Mouse (Mus musculus) midbrain, embryonic 16.5 days (tissue): ENCODE data around the gene Wnt8b. TPM values are rescaled to one million over a fixed set of nuclear protein-coding genes. Genes with fewer than 3 reads are reported as not detected.

ENCODE experiments used
- ATAC-seq: fragments of 200-750 bp; cut with Nextera tagmentation; 2 replicates; pipeline ENCODE4 v1.8.0; 2017; ENCODE audit warnings: moderate TSS enrichment
- H3K27ac ChIP-seq: fragments of 300-500 bp; sonication (generic); 2 replicates; pipeline ENCODE4 v1.5.1; 2014; ENCODE audit warnings: mild to moderate bottlenecking, low read length, mixed read lengths
- H3K27me3 ChIP-seq: fragments of 300-500 bp; sonication (generic); 2 replicates; pipeline ENCODE4 v1.6.1; 2014; ENCODE audit warnings: low read depth, low read length, mixed read lengths; ENCODE audit not compliant: control insufficient read depth, insufficient read depth
- H3K36me3 ChIP-seq: fragments of 300-500 bp; sonication (generic); 2 replicates; pipeline ENCODE4 v1.6.1; 2014; ENCODE audit warnings: mild to moderate bottlenecking, low read length, moderate library complexity, mixed read lengths; ENCODE audit not compliant: control insufficient read depth, insufficient read depth
- H3K4me1 ChIP-seq: fragments of 300-500 bp; sonication (generic); 2 replicates; pipeline ENCODE4 v1.6.1; 2014; ENCODE audit warnings: mild to moderate bottlenecking, low read length, mixed read lengths; ENCODE audit not compliant: control insufficient read depth, insufficient read depth
- H3K4me2 ChIP-seq: fragments of 300-500 bp; sonication (generic); 2 replicates; pipeline ENCODE4 v1.6.1; 2014; ENCODE audit warnings: mild to moderate bottlenecking, low read length, mixed read lengths
- H3K4me3 ChIP-seq: fragments of 300-500 bp; sonication (generic); 2 replicates; pipeline ENCODE4 v1.5.1; 2014; ENCODE audit warnings: low read depth, mild to moderate bottlenecking, low read length, moderate library complexity, mixed read lengths
- H3K9ac ChIP-seq: fragments of 300-500 bp; sonication (generic); 2 replicates; pipeline ENCODE4 v1.6.1; 2014; ENCODE audit warnings: low read depth, low read length, mixed read lengths
- H3K9me3 ChIP-seq: fragments of 300-500 bp; sonication (generic); replicated peaks from 2 replicates; pipeline ENCODE4 v1.6.1; 2014; ENCODE audit warnings: mild to moderate bottlenecking, low read length, mixed read lengths; ENCODE audit not compliant: control insufficient read depth, poor library complexity, severe bottlenecking
- WGBS: fragments of 180-500 bp; shearing (Covaris S2); extraction: QIAGEN DNeasy Blood & Tissue Kit; methylation state at CpG from one replicate; pipeline ENCODE4 v1.1.7; 2014; 5-methylcytosine and 5-hydroxymethylcytosine counted together
- polyA plus RNA-seq: library from polyadenylated mRNA; unstranded; fragments of >200 nt; fragmentation: Nextera tagmentation; extraction: Ambion mirVana; gene quantifications from 2 replicates; pipeline ENCODE4 v1.2.1, GENCODE M21; 2015

Gene Wnt8b
- polyA plus RNA-seq, 1 experiment from 2014 or later: 1.2 TPM

- no peaks in the 10 kb centered on the region; the same call in 1 of the 2 replicates for H3K9me3 ChIP-seq
- H3K36me3 ChIP-seq: no peaks in the 10 kb centered on the region
- H3K4me2 ChIP-seq: no peak overlapping the region
- H3K4me3 ChIP-seq: no peak overlapping the region
- no peak overlapping the region for H3K9ac ChIP-seq
- ATAC-seq: no peak
- no peak overlapping the region for H3K27ac ChIP-seq
- peaks cover 31% of the 10 kb centered on the region for H3K27me3 ChIP-seq
- H3K4me1 ChIP-seq: peaks cover 3% of the 10 kb centered on the region
- 91% methylated on average over 8 of the region's 8 CpGs for WGBS
These were observed 49.5 kb downstream of the Wnt8b start for GRCm38 (mm10) chr19:44542694-44543178.

DNA sequence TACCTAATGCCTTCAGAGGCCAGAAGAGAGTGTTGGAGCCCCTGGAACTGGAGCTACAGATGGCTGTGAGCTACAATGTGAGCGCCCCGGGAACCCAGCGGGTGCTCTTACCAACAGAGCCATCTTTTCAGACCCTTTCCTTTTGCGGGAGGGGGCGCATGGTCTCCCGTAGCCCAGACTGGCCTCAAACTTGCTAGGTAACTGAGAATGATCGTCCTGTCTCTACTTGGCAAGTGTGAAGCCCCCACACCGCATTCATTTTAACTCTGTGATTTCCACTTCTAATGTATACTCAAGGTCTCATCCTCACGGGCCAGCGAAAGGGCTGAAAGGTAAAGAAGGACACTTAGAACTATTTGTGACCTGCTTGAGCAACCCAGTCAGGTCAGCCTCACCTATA is 51.1 kb downstream of the Wnt8b start:
- Histone ChIP-seq H3K27me3 (peaks cover 31% of the 10 kb centered on the region), H3K4me1 (peaks cover 3% of the 10 kb centered on the region), H3K9ac (no peak overlapping the region), H3K27ac (no peak overlapping the region), H3K4me3 (no peak overlapping the region), H3K36me3 (peaks cover 8% of the 10 kb centered on the region), H3K9me3 (no peaks in the 10 kb centered on the region; the same call in 1 of the 2 replicates), H3K4me2 (no peak overlapping the region)
- no peak for ATAC-seq
- 55% methylated on average over 10 of the region's 10 CpGs for WGBS

DNA sequence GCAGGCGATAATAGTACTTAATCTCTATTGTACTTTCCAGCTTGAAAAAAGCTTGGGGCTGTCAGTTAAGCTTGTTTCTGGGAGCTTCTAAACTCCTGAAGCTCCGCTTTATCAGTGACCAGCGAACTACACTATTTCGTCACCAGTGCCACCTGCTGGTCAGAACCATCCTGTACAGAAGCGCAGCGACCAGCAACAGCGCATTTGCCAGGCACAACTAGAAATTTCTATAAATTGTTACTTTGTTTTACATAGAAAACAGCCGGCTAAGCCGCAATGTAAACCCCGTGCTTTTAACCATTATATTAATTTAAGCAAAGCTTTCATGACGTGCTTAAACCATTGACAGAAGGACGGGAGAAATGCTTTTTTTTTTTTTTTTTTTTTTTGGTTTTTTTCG is 51.5 kb downstream of the Wnt8b start:
- peak overlapping the region; percentile 43; the same call in 1 of the 2 replicates for H3K4me3 ChIP-seq
- H3K4me2 ChIP-seq: peak overlapping the region; percentile 67
- H3K9me3 ChIP-seq: no peaks in the 10 kb centered on the region; the same call in 1 of the 2 replicates
- no peak overlapping the region for H3K27ac ChIP-seq
- H3K36me3 ChIP-seq: peaks cover 13% of the 10 kb centered on the region
- WGBS: 1% methylated on average over 13 of the region's 13 CpGs
- peaks cover 31% of the 10 kb centered on the region for H3K27me3 ChIP-seq
- peaks cover 3% of the 10 kb centered on the region for H3K4me1 ChIP-seq
- no peak overlapping the region for H3K9ac ChIP-seq
- ATAC-seq: no peak

GRCm38 (mm10) chr19:44545321-44546041 is 52.2 kb downstream of the Wnt8b start, which contains the start of gene Sec31b:
Sec31b (minus strand) TSS chr19:44545864.
- under 1% methylated on average over 47 of the region's 47 CpGs for WGBS

DNA sequence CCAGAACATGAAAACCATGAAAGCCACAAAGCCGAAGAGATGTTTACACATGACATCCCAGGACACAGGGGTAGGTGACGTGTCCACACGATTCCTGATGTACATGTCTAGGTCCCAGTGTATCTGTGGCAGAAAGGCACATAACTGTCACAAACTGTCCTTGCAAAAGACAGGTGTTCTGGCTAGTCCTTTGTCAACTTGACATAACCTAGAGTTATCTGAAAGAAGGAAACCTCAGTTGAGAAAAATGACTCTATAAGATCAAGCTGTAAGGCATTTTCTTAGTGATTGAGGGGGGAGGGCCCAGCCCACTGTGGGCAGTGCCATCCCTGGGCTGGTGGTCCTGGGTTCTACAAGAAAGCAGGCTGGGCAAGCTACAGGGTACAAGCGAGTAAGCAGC is 59.5 kb downstream of the Wnt8b start, which contains the start of gene Gm20538:
TSS of gene Gm20538 (minus strand) at position 101 of the 400 bp plus-strand sequence.
- Histone ChIP-seq H3K27me3 (no peaks in the 10 kb centered on the region), H3K9ac (no peak within 1 kb of the TSS), H3K4me3 (no peak within 1 kb of the TSS), H3K27ac (no peak within 1 kb of the TSS), H3K9me3 (no peaks in the 10 kb centered on the region), H3K4me1 (peaks cover 16% of the 10 kb centered on the region), H3K4me2 (no peak within 1 kb of the TSS), H3K36me3 (peaks cover 30% of the 10 kb centered on the region)
- WGBS: 94% methylated on average over 4 of the region's 4 CpGs
- no peak for ATAC-seq

More at GRCm38 (mm10) chr19:44545321-44546041, 52.2 kb downstream of the Wnt8b start, which contains the start of gene Sec31b:
- Histone ChIP-seq H3K9ac (peak within 1 kb of the TSS; percentile 60), H3K27ac (no peak within 1 kb of the TSS), H3K27me3 (peaks cover 31% of the 10 kb centered on the region), H3K36me3 (peaks cover 20% of the 10 kb centered on the region), H3K4me2 (peak within 1 kb of the TSS; percentile 67), H3K4me1 (peaks cover 3% of the 10 kb centered on the region), H3K9me3 (no peaks in the 10 kb centered on the region; the same call in 1 of the 2 replicates), H3K4me3 (peak within 1 kb of the TSS; percentile 43)
- 0 out of 2 replicates have a peak, but pooled peaks have one; percentile 11 for ATAC-seq

DNA sequence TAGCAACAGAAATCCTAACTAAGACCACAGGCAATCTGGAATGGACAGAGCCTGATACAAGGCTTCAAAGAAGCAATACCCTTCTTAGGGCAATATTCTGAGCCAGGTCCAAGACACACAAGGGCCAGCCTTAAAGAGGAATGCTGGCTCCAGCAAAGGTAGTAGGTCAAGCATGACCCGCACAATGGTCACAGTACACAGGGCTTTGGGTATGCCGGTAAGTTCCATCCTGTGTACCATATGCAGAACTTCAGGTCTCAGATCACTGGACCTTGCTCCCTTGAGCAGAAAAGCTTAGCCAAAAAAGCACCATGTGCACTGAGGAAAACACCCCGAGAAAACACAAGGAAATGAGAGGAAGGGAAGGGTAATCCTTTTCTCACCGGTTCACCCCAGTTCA is 60.0 kb downstream of the Wnt8b start:
- no peaks in the 10 kb centered on the region for H3K27me3 ChIP-seq
- H3K9me3 ChIP-seq: no peaks in the 10 kb centered on the region
- peaks cover 29% of the 10 kb centered on the region for H3K36me3 ChIP-seq
- ATAC-seq: no peak
- H3K27ac ChIP-seq: no peak overlapping the region
- WGBS: 94% methylated on average over 4 of the region's 4 CpGs
- H3K9ac ChIP-seq: no peak overlapping the region
- no peak overlapping the region for H3K4me3 ChIP-seq
- no peak overlapping the region for H3K4me2 ChIP-seq
- peaks cover 16% of the 10 kb centered on the region for H3K4me1 ChIP-seq

DNA sequence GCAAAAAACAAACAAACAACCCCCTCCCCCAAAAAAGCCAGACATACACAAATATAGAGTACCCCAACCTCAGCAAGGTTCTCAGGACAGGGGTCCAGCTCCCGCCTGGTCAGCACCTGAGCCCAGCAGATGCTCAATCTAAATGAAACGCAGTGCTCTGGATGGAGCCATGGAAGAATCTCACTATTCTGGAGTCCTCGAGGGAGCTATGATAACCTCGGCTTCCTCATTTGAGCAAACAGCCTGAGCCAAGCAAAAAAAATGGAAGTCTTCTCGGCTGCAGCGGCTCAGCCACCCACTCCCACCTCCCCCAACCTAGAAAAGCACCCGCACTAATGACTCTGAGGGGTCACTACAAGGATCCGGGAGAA is 61.2 kb downstream of the Wnt8b start:
- Histone ChIP-seq H3K27ac (peak overlapping the region; percentile 72), H3K4me2 (peak overlapping the region; percentile 92), H3K4me3 (peak overlapping the region; percentile 78), H3K27me3 (no peaks in the 10 kb centered on the region; the same call in 1 of the 2 replicates), H3K36me3 (peaks cover 21% of the 10 kb centered on the region), H3K9me3 (no peaks in the 10 kb centered on the region), H3K9ac (peak overlapping the region; percentile 89), H3K4me1 (peaks cover 16% of the 10 kb centered on the region)
- 0 out of 2 replicates have a peak, but pooled peaks have one; percentile 34 for ATAC-seq
- WGBS: 3% methylated on average over 8 of the region's 8 CpGs

DNA sequence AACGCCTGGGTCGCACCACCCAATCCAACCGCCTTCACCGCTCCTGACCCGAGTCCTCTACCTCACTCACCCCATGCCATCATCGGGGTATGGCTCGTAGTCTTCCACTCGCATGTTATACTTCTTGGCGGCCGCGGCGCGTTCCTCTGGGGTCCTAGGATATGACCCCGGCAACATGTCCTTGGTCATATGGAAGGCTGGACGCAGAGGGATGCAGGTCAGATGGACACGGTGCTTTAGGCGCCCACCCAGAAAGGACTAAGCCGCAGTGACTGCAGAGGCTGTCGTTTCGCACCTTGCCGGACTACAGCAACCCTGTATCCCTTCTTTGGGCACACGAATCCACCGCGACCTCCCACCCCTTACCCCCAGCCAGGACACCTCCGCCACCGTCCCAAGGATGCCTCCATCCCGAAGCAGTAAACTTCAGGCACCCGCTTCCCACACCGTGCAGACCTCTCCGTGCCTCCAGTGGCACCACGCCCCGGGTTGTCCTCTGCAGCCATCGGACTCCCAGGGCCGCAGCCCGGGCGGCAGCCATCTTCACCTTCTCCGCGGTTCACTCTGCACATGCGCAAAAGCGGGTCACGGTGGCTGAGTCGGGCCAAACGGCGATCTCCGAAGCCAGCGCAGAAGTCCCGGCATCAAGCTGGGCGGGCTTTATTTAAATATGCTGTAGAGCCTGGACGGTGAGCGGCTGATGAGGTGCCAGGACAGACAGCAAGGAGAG is 61.8 kb downstream of the Wnt8b start, which contains the start of gene Ndufb8:
TSS of gene Ndufb8 (minus strand) at position 580 of the 730 bp plus-strand sequence.
- under 1% methylated on average over 50 of the region's 50 CpGs for WGBS
- Histone ChIP-seq H3K27me3 (no peaks in the 10 kb centered on the region; the same call in 1 of the 2 replicates), H3K9me3 (no peaks in the 10 kb centered on the region), H3K4me1 (peaks cover 16% of the 10 kb centered on the region), H3K27ac (peak within 1 kb of the TSS; percentile 72), H3K9ac (peak within 1 kb of the TSS; percentile 89), H3K4me2 (peak within 1 kb of the TSS; percentile 92), H3K36me3 (peaks cover 15% of the 10 kb centered on the region), H3K4me3 (peak within 1 kb of the TSS; percentile 78)
- ATAC-seq: peak; percentile 88
